Mouse (Mus musculus) stomach, postnatal 0 days (tissue): ENCODE results near the gene Glrx5.

Source experiments
- CTCF ChIP-seq: IDR thresholded peaks from 2 replicates; pipeline ENCODE4 v1.5.1; 2016; ENCODE audit warnings: antibody characterized with exemption, low read depth, mild to moderate bottlenecking, moderate library complexity
- EP300 ChIP-seq: optimal IDR thresholded peaks from 2 replicates; pipeline ENCODE3; 2016; ENCODE audit warnings: antibody characterized with exemption

- TF ChIP-seq CTCF (peak; percentile 41; the same call in 1 of the 2 replicates), EP300 (no peak)
Measured at GRCm38 (mm10) chr12:105002340-105003132, 30.0 kb upstream of the Glrx5 start.
